Mouse (Mus musculus) lung, embryonic 16.5 days (tissue): ENCODE results near the gene Rasal1. TPM values are rescaled to one million over a fixed set of nuclear protein-coding genes. Genes with fewer than 3 reads are reported as not detected.

ENCODE experiments used
- ATAC-seq: fragments of 200-750 bp; cut with Nextera tagmentation; 2 replicates; pipeline ENCODE4 v1.8.0; 2017; ENCODE audit warnings: low read depth, mild to moderate bottlenecking, moderate library complexity
- H3K27ac ChIP-seq: fragments of 300-500 bp; sonication (generic); 2 replicates; pipeline ENCODE4 v1.5.1; 2014; ENCODE audit warnings: mild to moderate bottlenecking, control low read depth, low read length
- H3K27me3 ChIP-seq: fragments of 300-500 bp; sonication (generic); 2 replicates; pipeline ENCODE4 v1.6.1; 2014; ENCODE audit warnings: low read depth, low read length, mixed read lengths; ENCODE audit not compliant: control insufficient read depth, insufficient read depth
- H3K36me3 ChIP-seq: fragments of 300-500 bp; sonication (generic); 2 replicates; pipeline ENCODE4 v1.6.1; 2014; ENCODE audit warnings: low read length; ENCODE audit not compliant: control insufficient read depth, insufficient read depth
- H3K4me1 ChIP-seq: fragments of 300-500 bp; sonication (generic); replicated peaks from 2 replicates; pipeline ENCODE4 v1.6.1; 2014; ENCODE audit warnings: low read length, mixed read lengths; ENCODE audit not compliant: control insufficient read depth, insufficient read depth
- H3K4me2 ChIP-seq: fragments of 300-500 bp; sonication (generic); 2 replicates; pipeline ENCODE4 v1.6.1; 2014; ENCODE audit warnings: low read depth, low read length, control low read depth
- H3K4me3 ChIP-seq: fragments of 300-500 bp; sonication (generic); 2 replicates; pipeline ENCODE4 v1.5.1; 2014; ENCODE audit warnings: mild to moderate bottlenecking, low read length, control low read depth
- H3K9ac ChIP-seq: fragments of 300-500 bp; sonication (generic); 2 replicates; pipeline ENCODE4 v1.6.1; 2014; ENCODE audit warnings: low read length, control low read depth
- H3K9me3 ChIP-seq: fragments of 300-500 bp; sonication (generic); 2 replicates; pipeline ENCODE4 v1.6.1; 2016; ENCODE audit warnings: low read length; ENCODE audit not compliant: control insufficient read depth
- WGBS: fragments of 180-500 bp; shearing (Covaris S2); extraction: QIAGEN DNeasy Blood & Tissue Kit; methylation state at CpG from one replicate; pipeline ENCODE4 v1.1.7; 2014; 5-methylcytosine and 5-hydroxymethylcytosine counted together
- polyA plus RNA-seq: library from polyadenylated mRNA; unstranded; fragments of >200 nt; fragmentation: Nextera tagmentation; extraction: Ambion mirVana; gene quantifications from 2 replicates; pipeline ENCODE4 v1.2.1, GENCODE M21; 2015

Rasal1 gene
- polyA plus RNA-seq, 1 experiment from 2014 or later: 0.44 TPM

GRCm38 (mm10) chr5:120664888-120665287 lies 16.3 kb downstream of the Rasal1 start:
- ATAC-seq: no peak

GRCm38 (mm10) chr5:120668761-120669160 lies 20.1 kb downstream of the Rasal1 start:
- Histone ChIP-seq H3K4me2 (no peak overlapping the region), H3K36me3 (no peaks in the 10 kb centered on the region), H3K27me3 (peaks cover 3% of the 10 kb centered on the region), H3K4me1 (no peaks in the 10 kb centered on the region), H3K9ac (no peak overlapping the region), H3K4me3 (no peak overlapping the region), H3K9me3 (no peaks in the 10 kb centered on the region), H3K27ac (no peak overlapping the region)
- ATAC-seq: no peak
- WGBS: 68% methylated on average over 7 of the region's 7 CpGs

More at GRCm38 (mm10) chr5:120664888-120665287, 16.3 kb downstream of the Rasal1 start:
- Histone ChIP-seq H3K36me3 (no peaks in the 10 kb centered on the region), H3K4me1 (no peaks in the 10 kb centered on the region), H3K4me2 (no peak overlapping the region), H3K27ac (no peak overlapping the region), H3K27me3 (peaks cover 3% of the 10 kb centered on the region), H3K9me3 (no peaks in the 10 kb centered on the region), H3K9ac (no peak overlapping the region), H3K4me3 (no peak overlapping the region)
- WGBS: 43% methylated on average over 2 of the region's 2 CpGs

- Histone ChIP-seq H3K27ac (no peak overlapping the region), H3K9ac (no peak overlapping the region), H3K4me1 (no peaks in the 10 kb centered on the region), H3K27me3 (peaks cover 3% of the 10 kb centered on the region), H3K4me3 (no peak overlapping the region), H3K9me3 (no peaks in the 10 kb centered on the region), H3K4me2 (no peak overlapping the region), H3K36me3 (no peaks in the 10 kb centered on the region)
- 83% methylated on average over 7 of the region's 7 CpGs for WGBS
- no peak for ATAC-seq
Observed at GRCm38 (mm10) chr5:120670132-120670531, 21.5 kb downstream of the Rasal1 start.

- H3K36me3 ChIP-seq: no peaks in the 10 kb centered on the region
- no peak overlapping the region for H3K4me2 ChIP-seq
- H3K4me3 ChIP-seq: no peak overlapping the region
- no peaks in the 10 kb centered on the region for H3K4me1 ChIP-seq
- H3K9me3 ChIP-seq: no peaks in the 10 kb centered on the region
- no peak overlapping the region for H3K27ac ChIP-seq
- H3K9ac ChIP-seq: no peak overlapping the region
- WGBS: 65% methylated on average over 3 of the region's 3 CpGs
- no peak for ATAC-seq
- H3K27me3 ChIP-seq: no peaks in the 10 kb centered on the region; the same call in 1 of the 2 replicates
Observed at GRCm38 (mm10) chr5:120671865-120672264, 23.3 kb downstream of the Rasal1 start.

- no peak for ATAC-seq
- H3K27me3 ChIP-seq: no peaks in the 10 kb centered on the region; the same call in 1 of the 2 replicates
- no peak overlapping the region for H3K4me3 ChIP-seq
- 2% methylated on average over 12 of the region's 12 CpGs for WGBS
- H3K4me1 ChIP-seq: no peaks in the 10 kb centered on the region
- H3K9ac ChIP-seq: no peak overlapping the region
- no peak overlapping the region for H3K27ac ChIP-seq
- H3K4me2 ChIP-seq: no peak overlapping the region
- H3K36me3 ChIP-seq: no peaks in the 10 kb centered on the region
- H3K9me3 ChIP-seq: no peaks in the 10 kb centered on the region
Observed at GRCm38 (mm10) chr5:120673626-120674025, 25.0 kb downstream of the Rasal1 start.

- H3K4me1 ChIP-seq: peaks cover 2% of the 10 kb centered on the region; the same call in 1 of the 2 replicates
- H3K36me3 ChIP-seq: no peaks in the 10 kb centered on the region
- WGBS: 23% methylated on average over 21 of the region's 21 CpGs
- no peaks in the 10 kb centered on the region for H3K9me3 ChIP-seq
- peak; percentile 30 for ATAC-seq
- H3K4me3 ChIP-seq: no peak overlapping the region
- H3K4me2 ChIP-seq: no peak overlapping the region
- no peak overlapping the region for H3K27ac ChIP-seq
- H3K9ac ChIP-seq: no peak overlapping the region
- no peaks in the 10 kb centered on the region; the same call in 1 of the 2 replicates for H3K27me3 ChIP-seq
Observed at GRCm38 (mm10) chr5:120674229-120675145, 25.9 kb downstream of the Rasal1 start.

GRCm38 (mm10) chr5:120677516-120677915 lies 28.9 kb downstream of the Rasal1 start:
- no peak overlapping the region for H3K27ac ChIP-seq
- H3K36me3 ChIP-seq: no peaks in the 10 kb centered on the region
- WGBS: 15% methylated on average over 2 of the region's 2 CpGs
- H3K9ac ChIP-seq: no peak overlapping the region
- H3K4me1 ChIP-seq: peaks cover 3% of the 10 kb centered on the region; the same call in 1 of the 2 replicates
- H3K9me3 ChIP-seq: no peaks in the 10 kb centered on the region
- ATAC-seq: no peak
- H3K27me3 ChIP-seq: peaks cover 8% of the 10 kb centered on the region
- no peak overlapping the region for H3K4me3 ChIP-seq
- H3K4me2 ChIP-seq: no peak overlapping the region

GRCm38 (mm10) chr5:120679676-120680555 lies 31.3 kb downstream of the Rasal1 start:
- H3K4me1 ChIP-seq: peaks cover 3% of the 10 kb centered on the region; the same call in 1 of the 2 replicates
- under 1% methylated on average over 23 of the region's 24 CpGs for WGBS
- ATAC-seq: peak; percentile 89
- H3K36me3 ChIP-seq: no peaks in the 10 kb centered on the region
- H3K9me3 ChIP-seq: no peaks in the 10 kb centered on the region
- H3K4me2 ChIP-seq: peak overlapping the region; percentile 71
- H3K4me3 ChIP-seq: peak overlapping the region; percentile 41
- H3K27ac ChIP-seq: no peak overlapping the region
- peak overlapping the region; percentile 54 for H3K9ac ChIP-seq
- peaks cover 27% of the 10 kb centered on the region for H3K27me3 ChIP-seq

GRCm38 (mm10) chr5:120680918-120681317 lies 32.3 kb downstream of the Rasal1 start:
- Histone ChIP-seq H3K27me3 (peaks cover 27% of the 10 kb centered on the region), H3K9me3 (no peaks in the 10 kb centered on the region), H3K27ac (no peak overlapping the region), H3K36me3 (no peaks in the 10 kb centered on the region), H3K9ac (no peak overlapping the region; the same call in 1 of the 2 replicates), H3K4me3 (no peak overlapping the region), H3K4me2 (no peak overlapping the region), H3K4me1 (peaks cover 3% of the 10 kb centered on the region; the same call in 1 of the 2 replicates)
- 86% methylated on average over 18 of the region's 18 CpGs for WGBS
- no peak for ATAC-seq
